Mouse (Mus musculus) midbrain, embryonic 12.5 days (tissue): Measurements from ENCODE around the gene Zkscan2. TPM values are rescaled to one million over a fixed set of nuclear protein-coding genes. Genes with fewer than 3 reads are reported as not detected.

Source experiments
- ATAC-seq: fragments of 200-750 bp; cut with Nextera tagmentation; 2 replicates; pipeline ENCODE4 v1.8.0; 2017; ENCODE audit warnings: low read depth, moderate TSS enrichment, moderate library complexity; ENCODE audit not compliant: low FRiP score
- H3K27ac ChIP-seq: fragments of 300-500 bp; sonication (generic); replicated peaks from 2 replicates; pipeline ENCODE4 v1.5.1; 2016; ENCODE audit warnings: mild to moderate bottlenecking
- H3K27me3 ChIP-seq: fragments of 300-500 bp; sonication (generic); 2 replicates; pipeline ENCODE4 v1.6.1; 2016; ENCODE audit warnings: mild to moderate bottlenecking
- H3K36me3 ChIP-seq: fragments of 300-500 bp; sonication (generic); 2 replicates; pipeline ENCODE4 v1.6.1; 2016
- H3K4me1 ChIP-seq: fragments of 300-500 bp; sonication (generic); 2 replicates; pipeline ENCODE4 v1.6.1; 2016
- H3K4me2 ChIP-seq: fragments of 300-500 bp; sonication (generic); replicated peaks from 2 replicates; pipeline ENCODE4 v1.6.1; 2016; ENCODE audit warnings: mild to moderate bottlenecking, moderate library complexity
- H3K4me3 ChIP-seq: fragments of 300-500 bp; sonication (generic); 2 replicates; pipeline ENCODE4 v1.5.1; 2016; ENCODE audit warnings: mild to moderate bottlenecking
- H3K9ac ChIP-seq: fragments of 300-500 bp; sonication (generic); replicated peaks from 2 replicates; pipeline ENCODE4 v1.6.1; 2016; ENCODE audit warnings: mild to moderate bottlenecking, moderate library complexity
- H3K9me3 ChIP-seq: fragments of 300-500 bp; sonication (generic); 2 replicates; pipeline ENCODE4 v1.6.1; 2016; ENCODE audit warnings: mild to moderate bottlenecking
- WGBS: fragments of 180-500 bp; shearing (Covaris S2); methylation state at CpG from one replicate; pipeline ENCODE4 v1.1.7; 2016; 5-methylcytosine and 5-hydroxymethylcytosine counted together
- polyA plus RNA-seq: library from polyadenylated mRNA; unstranded; fragments of >200 nt; fragmentation: Nextera tagmentation; extraction: Ambion mirVana; gene quantifications from 2 replicates; pipeline ENCODE4 v1.2.1, GENCODE M21; 2016

Gene Zkscan2
- polyA plus RNA-seq, 1 experiment from 2014 or later: 12.7 TPM

GRCm38 (mm10) chr7:123429624-123430410 is 70.4 kb downstream of the Zkscan2 start:
- no peak overlapping the region for H3K27ac ChIP-seq
- ATAC-seq: no peak
- H3K27me3 ChIP-seq: no peaks in the 10 kb centered on the region
- 89% methylated on average over 8 of the region's 8 CpGs for WGBS
- H3K4me1 ChIP-seq: no peaks in the 10 kb centered on the region
- H3K4me3 ChIP-seq: no peak overlapping the region
- 0 out of 2 replicates have a peak, but pooled peaks cover 2% of the 10 kb centered on the region for H3K9me3 ChIP-seq
- peaks cover 38% of the 10 kb centered on the region; the same call in 1 of the 2 replicates for H3K36me3 ChIP-seq
- no peak overlapping the region for H3K4me2 ChIP-seq
- H3K9ac ChIP-seq: no peak overlapping the region

Other genes starting within 250 kb of the Zkscan2 start
- gene Lcmt1, start 130.7 kb downstream of the Zkscan2 start, polyA plus RNA-seq: 62.3 and 64.0 TPM in 2 replicates
- 24.7 and 25.7 TPM in 2 replicates for gene Arhgap17, start 130.5 kb downstream of the Zkscan2 start, polyA plus RNA-seq
- gene Aqp8, start 38.2 kb downstream of the Zkscan2 start, polyA plus RNA-seq: 0.31 and 0.54 TPM in 2 replicates